Mouse (Mus musculus): ENCODE results near the gene Selp. TPM values are rescaled to one million over a fixed set of nuclear protein-coding genes. Genes with fewer than 3 reads are reported as not detected.

Gene Selp
- polyA plus RNA-seq, 1 experiment from 2014 or later = 0.19 TPM

Other genes with a start within 250 kb of the Selp start
- gene Scyl3, start 186.2 kb upstream of the Selp start, polyA plus RNA-seq (2014; fragmentation: Nextera tagmentation; extraction: Ambion mirVana) = 11.9 and 14.0 TPM in 2 replicates
- 20.0 and 20.9 TPM in 2 replicates for gene BC055324, start 120.5 kb upstream of the Selp start, polyA plus RNA-seq (2014; fragmentation: Nextera tagmentation; extraction: Ambion mirVana)
- gene Mettl18, start 120.4 kb upstream of the Selp start, polyA plus RNA-seq (2014; fragmentation: Nextera tagmentation; extraction: Ambion mirVana) = 7.6 and 8.3 TPM in 2 replicates
- gene Sele, start 67.0 kb upstream of the Selp start, polyA plus RNA-seq (2014; fragmentation: Nextera tagmentation; extraction: Ambion mirVana) = 0.09 TPM in 1 of 2 replicates, not detected in the other
- 0.14 TPM in 1 of 2 replicates, not detected in the other for gene Sell, start 53.3 kb upstream of the Selp start, polyA plus RNA-seq (2014; fragmentation: Nextera tagmentation; extraction: Ambion mirVana)
- 0.70 and 1.1 TPM in 2 replicates for gene F5, start 36.6 kb downstream of the Selp start, polyA plus RNA-seq (2014; fragmentation: Nextera tagmentation; extraction: Ambion mirVana)
- gene Slc19a2, start 133.8 kb downstream of the Selp start, polyA plus RNA-seq (2014; fragmentation: Nextera tagmentation; extraction: Ambion mirVana) = 8.9 TPM in 2 replicates
- gene Ccdc181, start 160.3 kb downstream of the Selp start, polyA plus RNA-seq (2014; fragmentation: Nextera tagmentation; extraction: Ambion mirVana) = 8.4 and 9.9 TPM in 2 replicates
- gene Nme7, start 188.9 kb downstream of the Selp start, polyA plus RNA-seq (2014; fragmentation: Nextera tagmentation; extraction: Ambion mirVana) = 22.0 and 22.2 TPM in 2 replicates
- 25.8 and 30.1 TPM in 2 replicates for gene Blzf1, start 192.2 kb downstream of the Selp start, polyA plus RNA-seq (2014; fragmentation: Nextera tagmentation; extraction: Ambion mirVana)